Comparison of ENCODE assay signal across 11 mouse cellular contexts in the genomic region with DNA sequence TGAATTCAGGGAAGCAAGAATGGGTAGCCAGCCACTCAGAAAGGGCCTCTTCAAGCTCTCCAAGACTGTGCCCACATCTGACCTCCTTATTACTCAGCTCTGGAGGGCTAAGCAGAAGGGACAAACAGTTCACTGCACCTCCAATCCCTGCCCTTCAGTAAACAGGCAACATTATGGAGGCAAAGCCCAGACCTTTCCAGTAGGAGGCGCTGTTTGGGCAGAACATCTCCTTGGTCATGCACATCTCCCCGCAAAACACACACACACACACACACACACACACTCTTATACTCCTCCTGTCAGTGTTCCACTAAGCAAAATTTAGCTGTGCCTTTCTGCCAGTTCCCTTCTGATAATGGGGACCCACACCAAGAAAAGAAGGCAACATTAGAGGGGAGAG. TPM values are rescaled to one million over a fixed set of nuclear protein-coding genes. Genes with fewer than 3 reads are reported as not detected.
DNase-seq lines count a peak whose midpoint lies in the region; ATAC-seq and TF ChIP-seq lines count a peak whose summit lies in the region.
"Had no signal": no experiment of that assay in that cellular context is flagged by ENCODE, and none has a peak within 500 bp of the region (broad histone marks: within the 10 kb centered on the region; RNA-seq: fewer than 3 reads in every experiment).

No protein-coding gene starts in this region.

- no peaks in the 10 kb centered on the region for H3K27me3 ChIP-seq in cerebellum, adult 2 months (ENCODE audit: control insufficient read depth, insufficient read depth, low read length)
- peaks cover 34% of the 10 kb centered on the region for H3K27me3 ChIP-seq in liver, embryonic 12.5 days (replicated peaks)
- H3K27me3 ChIP-seq: hindbrain, embryonic 15.5 days; neural tube, embryonic 13.5 days; Patski had no signal

- H3K9ac ChIP-seq in liver, embryonic 12.5 days, result no peak overlapping the region
- H3K9ac ChIP-seq: hindbrain, embryonic 15.5 days had no signal

- ATAC-seq in cerebellum, adult (ENCODE audit: insufficient number of reproducible peaks, low FRiP score, low TSS enrichment), result no peak
- ATAC-seq in liver, embryonic 12.5 days, result no peak
- peak; percentile 42 for ATAC-seq in common myeloid progenitor, adult 5-6 weeks (replicated peaks; ENCODE audit: low read depth, poor library complexity, severe bottlenecking)

- 0 out of 2 replicates have a peak, but pooled peaks cover 6% of the 10 kb centered on the region for H3K36me3 ChIP-seq in liver, embryonic 12.5 days

- peaks cover 17% of the 10 kb centered on the region for H3K4me1 ChIP-seq in cerebellum, adult 2 months (ENCODE audit: control insufficient read depth, insufficient read depth, low read length)
- peaks cover 21% of the 10 kb centered on the region for H3K4me1 ChIP-seq in liver, embryonic 12.5 days

- H3K9me3 ChIP-seq in liver, embryonic 12.5 days (replicated peaks), result no peaks in the 10 kb centered on the region
- H3K9me3 ChIP-seq: hindbrain, embryonic 15.5 days; neural tube, embryonic 13.5 days had no signal

- WGBS in cerebellum, adult 2 months, result 52% methylated on average over 2 of the region's 2 CpGs
- 34% methylated on average over 2 of the region's 2 CpGs for WGBS in liver, embryonic 12.5 days (ENCODE audit: insufficient replicate concordance)

- no peak overlapping the region for H3K4me2 ChIP-seq in liver, embryonic 12.5 days

- H3K4me3 ChIP-seq in cerebellum, adult 2 months (replicated peaks; ENCODE audit: insufficient read depth, low read depth, low read length), result no peak overlapping the region
- H3K4me3 ChIP-seq in liver, embryonic 12.5 days, result no peak overlapping the region
- H3K4me3 ChIP-seq: hindbrain, embryonic 15.5 days had no signal

- TF ChIP-seq CTCF in cerebellum, adult 2 months (IDR thresholded peaks at IDR 0.05; ENCODE audit: borderline replicate concordance, insufficient read depth, low read depth, low read length), result peak; percentile 64; the same call in 1 of the 2 replicates

- TF ChIP-seq POLR2A in cerebellum, adult 2 months (IDR thresholded peaks at IDR 0.05; ENCODE audit: borderline replicate concordance, insufficient read depth, low read length), result no peak

- H3K27ac ChIP-seq in cerebellum, adult 2 months (ENCODE audit: insufficient read depth, low read length), result no peak overlapping the region
- H3K27ac ChIP-seq in liver, embryonic 12.5 days, result no peak overlapping the region
- H3K27ac ChIP-seq: hindbrain, embryonic 15.5 days; neural tube, embryonic 13.5 days had no signal

- DNase-seq in cerebellum, adult 2 months, result no peak
- DNase-seq in liver, result peak; percentile 37
- DNase-seq in lung, postnatal 10 days, result peak; percentile 73
- no peak for DNase-seq in left cerebral cortex, adult 8-10 months (ENCODE audit: low spot score in 2 of 2)
- no peak for DNase-seq in spleen, adult 12 weeks (ENCODE audit: low spot score)

RNA-seq across cellular contexts. Expression of gene Phldb1, which starts 25.4 kb away (rescaled TPM):
- polyA plus RNA-seq in cerebellum, adult 2 months (2012; rRNA removed), result 193 and 194 TPM in 2 replicates
- 5.2 and 6.5 TPM in 2 replicates for polyA plus RNA-seq in liver, embryonic 12.5 days (2016; fragmentation: Nextera tagmentation; extraction: Ambion mirVana)
- 7.9 and 9.5 TPM in 2 replicates for total RNA-seq in common myeloid progenitor, adult 5-6 weeks (2017)
- total RNA-seq in left cerebral cortex, adult 8-10 months (2022), result 10 to 100 TPM; 82.9 to 91.9 (median 86.3) TPM

RNA-seq across cellular contexts. Expression of gene Treh, which starts 36.6 kb away (rescaled TPM):
- polyA plus RNA-seq in cerebellum, adult 2 months (2012; rRNA removed), result not detected in 2 replicates
- polyA plus RNA-seq in liver, embryonic 12.5 days (2016; fragmentation: Nextera tagmentation; extraction: Ambion mirVana), result not detected in 2 replicates
- not detected in 2 replicates for total RNA-seq in common myeloid progenitor, adult 5-6 weeks (2017)
- total RNA-seq in left cerebral cortex, adult 8-10 months (2022), result under 1 TPM in 1 of 4 experiments, not detected in 3; 0.28 TPM
- polyA plus RNA-seq: hindbrain, embryonic 15.5 days; neural tube, embryonic 13.5 days; Patski had no signal

RNA-seq across cellular contexts. Expression of gene Arcn1, which starts 58.0 kb away (rescaled TPM):
- polyA plus RNA-seq in cerebellum, adult 2 months (2012; rRNA removed), result 61.6 and 61.8 TPM in 2 replicates
- 127 TPM in 2 replicates for polyA plus RNA-seq in liver, embryonic 12.5 days (2016; fragmentation: Nextera tagmentation; extraction: Ambion mirVana)
- total RNA-seq in common myeloid progenitor, adult 5-6 weeks (2017), result 167 and 196 TPM in 2 replicates
- 100 to 1,000 TPM in 1 of 4 experiments, 10 to 100 TPM in 3; 96.2 to 117 (median 98.0) TPM for total RNA-seq in left cerebral cortex, adult 8-10 months (2022)

RNA-seq across cellular contexts. Expression of gene Ift46, which starts 58.1 kb away (rescaled TPM):
- polyA plus RNA-seq in cerebellum, adult 2 months (2012; rRNA removed), result 106 and 110 TPM in 2 replicates
- 24.3 and 24.7 TPM in 2 replicates for polyA plus RNA-seq in liver, embryonic 12.5 days (2016; fragmentation: Nextera tagmentation; extraction: Ambion mirVana)
- total RNA-seq in common myeloid progenitor, adult 5-6 weeks (2017), result 26.1 and 37.7 TPM in 2 replicates
- total RNA-seq in left cerebral cortex, adult 8-10 months (2022), result 10 to 100 TPM; 60.2 to 78.5 (median 70.8) TPM

Comparison
In these comparisons a context has a peak if more than half of its experiments do, and no peak if none do; other contexts are left out.
1. DNase-seq: peak in liver (single experiment) and lung, postnatal 10 days (single experiment); none in cerebellum, adult 2 months (0 of 2), left cerebral cortex, adult 8-10 months (0 of 2) and spleen, adult 12 weeks (single experiment).